Mouse (Mus musculus) liver, postnatal 0 days (tissue): ENCODE measurements around the gene Pam.

ENCODE experiments used
- CTCF ChIP-seq: sonication (generic); IDR thresholded peaks from 2 replicates; pipeline ENCODE4 v1.5.1; 2016; ENCODE audit warnings: antibody characterized with exemption, low read depth
- EP300 ChIP-seq: IDR thresholded peaks from 2 replicates; pipeline ENCODE4 v1.6.1; 2016; ENCODE audit warnings: antibody characterized with exemption, low read depth, mild to moderate bottlenecking

GRCm38 (mm10) chr1:97785685-97786393 lies 309.6 kb downstream of the Pam start:
- no peak for TF ChIP-seq CTCF
- no peak for TF ChIP-seq EP300
